Mouse (Mus musculus) cortical plate, adult 2 months (tissue): ENCODE data around the gene Fgd4.
"Not testable (repeated sequence)": the region's sequence is repeated elsewhere in the genome, so short reads cannot be mapped to it uniquely, and the experiment has no call there.

Experiments
- CTCF ChIP-seq: fragments of 200-500 bp; IDR thresholded peaks from 2 replicates; pipeline ENCODE4 v1.5.1; 2011; ENCODE audit warnings: mild to moderate bottlenecking, control low read depth, low read length; ENCODE audit not compliant: insufficient read depth; ENCODE audit errors: extremely low read depth
- POLR2A ChIP-seq: fragments of 200-500 bp; IDR thresholded peaks from 2 replicates; pipeline ENCODE4 v1.6.1; 2011; ENCODE audit warnings: mild to moderate bottlenecking, low read length, control low read depth; ENCODE audit not compliant: insufficient read depth; ENCODE audit errors: extremely low read depth

- TF ChIP-seq POLR2A, CTCF: not testable (repeated sequence)
Measured at GRCm38 (mm10) chr16:16473451-16473850, 126.9 kb downstream of the Fgd4 start.
